Mouse (Mus musculus) embryonic facial prominence, embryonic 10.5 days (tissue): ENCODE data around the gene Synj1. TPM values are rescaled to one million over a fixed set of nuclear protein-coding genes. Genes with fewer than 3 reads are reported as not detected.

Experiments used
- DNase-seq: peaks from one replicate; pipeline ENCODE4 v3.0.0-alpha.2; 2017; ENCODE audit warnings: low spot score
- H3K27ac ChIP-seq: fragments of 300-500 bp; sonication (generic); replicated peaks from 2 replicates; pipeline ENCODE4 v1.5.1; 2016; ENCODE audit warnings: mild to moderate bottlenecking
- H3K27me3 ChIP-seq: fragments of 300-500 bp; sonication (generic); replicated peaks from 2 replicates; pipeline ENCODE4 v1.6.1; 2016; ENCODE audit warnings: low read depth, mild to moderate bottlenecking; ENCODE audit not compliant: poor library complexity, severe bottlenecking
- H3K36me3 ChIP-seq: fragments of 300-500 bp; sonication (generic); replicated peaks from 2 replicates; pipeline ENCODE4 v1.6.1; 2016; ENCODE audit warnings: mild to moderate bottlenecking, moderate library complexity
- H3K4me1 ChIP-seq: fragments of 300-500 bp; sonication (generic); 2 replicates; pipeline ENCODE4 v1.6.1; 2016
- H3K4me3 ChIP-seq: fragments of 300-500 bp; sonication (generic); 2 replicates; pipeline ENCODE4 v1.5.1; 2016; ENCODE audit warnings: mild to moderate bottlenecking, moderate library complexity
- H3K9me3 ChIP-seq: fragments of 300-500 bp; sonication (generic); 2 replicates; pipeline ENCODE4 v1.6.1; 2016; ENCODE audit warnings: mild to moderate bottlenecking
- WGBS: fragments of 180-500 bp; shearing (Covaris S2); methylation state at CpG from one replicate; pipeline ENCODE4 v1.1.7; 2016; 5-methylcytosine and 5-hydroxymethylcytosine counted together
- microRNA-seq: library from miRNA; unstranded; fragments of <30 nt; microRNA quantifications from one replicate; pipeline ENCODE4, GENCODE M21; 2017
- polyA plus RNA-seq: library from polyadenylated mRNA; unstranded; fragments of >200 nt; fragmentation: Nextera tagmentation; extraction: Ambion mirVana; gene quantifications from 2 replicates; pipeline ENCODE4 v1.2.1, GENCODE M21; 2016

The Synj1 gene
- polyA plus RNA-seq, 1 experiment from 2014 or later, result 11.6 TPM

GRCm38 (mm10) chr16:90893792-90894191 lies 117.3 kb downstream of the Synj1 start:
- WGBS, result 78% methylated on average over 9 of the region's 9 CpGs
- H3K36me3 ChIP-seq, result no peaks in the 10 kb centered on the region
- no peaks in the 10 kb centered on the region for H3K9me3 ChIP-seq
- no peak overlapping the region for H3K4me3 ChIP-seq
- no peak overlapping the region for H3K27ac ChIP-seq
- 0 out of 2 replicates have a peak, but pooled peaks cover 6% of the 10 kb centered on the region for H3K4me1 ChIP-seq
- no peak for DNase-seq
- no peaks in the 10 kb centered on the region for H3K27me3 ChIP-seq

GRCm38 (mm10) chr16:90893019-90893418 lies 118.1 kb downstream of the Synj1 start:
- WGBS, result 70% methylated on average over 7 of the region's 7 CpGs
- no peak overlapping the region for H3K4me3 ChIP-seq
- DNase-seq, result no peak
- no peak overlapping the region for H3K27ac ChIP-seq
- H3K4me1 ChIP-seq, result 0 out of 2 replicates have a peak, but pooled peaks cover 6% of the 10 kb centered on the region
- no peaks in the 10 kb centered on the region for H3K36me3 ChIP-seq
- H3K9me3 ChIP-seq, result 0 out of 2 replicates have a peak, but pooled peaks cover 2% of the 10 kb centered on the region
- H3K27me3 ChIP-seq, result no peaks in the 10 kb centered on the region

GRCm38 (mm10) chr16:90892081-90892480 lies 119.0 kb downstream of the Synj1 start:
- Histone ChIP-seq H3K27ac (no peak overlapping the region), H3K27me3 (no peaks in the 10 kb centered on the region), H3K4me3 (no peak overlapping the region), H3K36me3 (no peaks in the 10 kb centered on the region), H3K9me3 (0 out of 2 replicates have a peak, but pooled peaks cover 5% of the 10 kb centered on the region), H3K4me1 (0 out of 2 replicates have a peak, but pooled peaks cover 6% of the 10 kb centered on the region)
- DNase-seq, result no peak
- 70% methylated on average over 8 of the region's 8 CpGs for WGBS

GRCm38 (mm10) chr16:90891601-90892000 lies 119.5 kb downstream of the Synj1 start:
- 79% methylated on average over 14 of the region's 14 CpGs for WGBS
- 0 out of 2 replicates have a peak, but pooled peaks cover 5% of the 10 kb centered on the region for H3K9me3 ChIP-seq
- no peak for DNase-seq
- 0 out of 2 replicates have a peak, but pooled peaks cover 6% of the 10 kb centered on the region for H3K4me1 ChIP-seq
- H3K27me3 ChIP-seq, result no peaks in the 10 kb centered on the region
- H3K36me3 ChIP-seq, result no peaks in the 10 kb centered on the region
- H3K27ac ChIP-seq, result no peak overlapping the region
- no peak overlapping the region for H3K4me3 ChIP-seq

GRCm38 (mm10) chr16:90890683-90891082 lies 120.4 kb downstream of the Synj1 start:
- Histone ChIP-seq H3K27ac (no peak overlapping the region), H3K36me3 (no peaks in the 10 kb centered on the region), H3K27me3 (no peaks in the 10 kb centered on the region), H3K4me3 (no peak overlapping the region), H3K4me1 (peaks cover 13% of the 10 kb centered on the region; the same call in 1 of the 2 replicates), H3K9me3 (0 out of 2 replicates have a peak, but pooled peaks cover 5% of the 10 kb centered on the region)
- WGBS, result 89% methylated on average over 9 of the region's 9 CpGs
- no peak for DNase-seq

Small RNA genes within 50 kb of the gene (microRNA-seq; reads per million reads assigned to microRNA genes)
- gene Gm22933, result not detected

Other genes with a start within 250 kb of the Synj1 start
- 10.9 and 11.5 TPM in 2 replicates for gene Urb1, start 200.9 kb downstream of the Synj1 start, polyA plus RNA-seq
- gene Eva1c, start 184.6 kb downstream of the Synj1 start, polyA plus RNA-seq, result 0.36 and 0.41 TPM in 2 replicates
- 50.1 and 58.2 TPM in 2 replicates for gene Cfap298, start 76.2 kb downstream of the Synj1 start, polyA plus RNA-seq
- gene Paxbp1, start 33.2 kb upstream of the Synj1 start, polyA plus RNA-seq, result 66.9 and 79.2 TPM in 2 replicates
- gene 4932438H23Rik, start 83.8 kb upstream of the Synj1 start, polyA plus RNA-seq, result 0.15 TPM in 1 of 2 replicates, not detected in the other
- gene Olig2, start 214.1 kb upstream of the Synj1 start, polyA plus RNA-seq, result 2.3 and 3.4 TPM in 2 replicates